Mouse (Mus musculus): ENCODE data around the gene Ccpg1. TPM values are rescaled to one million over a fixed set of nuclear protein-coding genes. Genes with fewer than 3 reads are reported as not detected.

The Ccpg1 gene
- polyA plus RNA-seq, 1 experiment from 2014 or later = 43.8 TPM

GRCm38 (mm10) chr9:72988706-72989105 lies 3.5 kb downstream of the Ccpg1 start:
- WGBS = 72% methylated on average over 5 of the region's 5 CpGs
- peaks cover 13% of the 10 kb centered on the region for H3K4me1 ChIP-seq (replicated peaks; ENCODE audit: insufficient read depth, low read length)
- H3K27ac ChIP-seq = no peak overlapping the region
- TF ChIP-seq CTCF (IDR thresholded peaks at IDR 0.05; ENCODE audit: low read depth) = no peak
- H3K9me3 ChIP-seq (replicated peaks; ENCODE audit: low read length) = no peaks in the 10 kb centered on the region
- no peak overlapping the region for H3K9ac ChIP-seq (ENCODE audit: low read depth, low read length)
- H3K36me3 ChIP-seq (ENCODE audit: insufficient read depth, low read length) = no peaks in the 10 kb centered on the region
- H3K4me2 ChIP-seq (ENCODE audit: low read length) = no peak overlapping the region
- H3K27me3 ChIP-seq (ENCODE audit: insufficient read depth, low read length) = no peaks in the 10 kb centered on the region
- ATAC-seq (replicated peaks; ENCODE audit: low FRiP score, low read depth) (no peak), DNase-seq (ENCODE audit: low spot score) (no peak)
- H3K4me3 ChIP-seq (replicated peaks; ENCODE audit: low read depth, low read length) = no peak overlapping the region

- DNase-seq (ENCODE audit: low spot score) = no peak
- no peak for TF ChIP-seq CTCF (IDR thresholded peaks at IDR 0.05; ENCODE audit: low read depth)
- Histone ChIP-seq H3K4me2 (ENCODE audit: low read length) (no peak overlapping the region), H3K27me3 (ENCODE audit: insufficient read depth, low read length) (no peaks in the 10 kb centered on the region), H3K4me3 (replicated peaks; ENCODE audit: low read depth, low read length) (no peak overlapping the region), H3K9me3 (replicated peaks; ENCODE audit: low read length) (no peaks in the 10 kb centered on the region), H3K9ac (ENCODE audit: low read depth, low read length) (no peak overlapping the region), H3K4me1 (replicated peaks; ENCODE audit: insufficient read depth, low read length) (peaks cover under 1% of the 10 kb centered on the region; the same call in 1 of the 2 replicates), H3K36me3 (ENCODE audit: insufficient read depth, low read length) (no peaks in the 10 kb centered on the region), H3K27ac (no peak overlapping the region)
- whole genome bisulfite sequencing = 90% methylated on average over 2 of the region's 2 CpGs
- no peak for ATAC-seq (replicated peaks; ENCODE audit: low FRiP score, low read depth)
Observed at GRCm38 (mm10) chr9:72991420-72991819, 6.2 kb downstream of the Ccpg1 start.

GRCm38 (mm10) chr9:72992576-72992975 lies 7.3 kb downstream of the Ccpg1 start:
- 90% methylated on average over 5 of the region's 5 CpGs for WGBS
- Histone ChIP-seq H3K27me3 (ENCODE audit: insufficient read depth, low read length) (no peaks in the 10 kb centered on the region), H3K9me3 (replicated peaks; ENCODE audit: low read length) (no peaks in the 10 kb centered on the region), H3K9ac (ENCODE audit: low read depth, low read length) (no peak overlapping the region), H3K27ac (no peak overlapping the region; the same call in 1 of the 2 replicates), H3K4me2 (ENCODE audit: low read length) (no peak overlapping the region), H3K4me3 (replicated peaks; ENCODE audit: low read depth, low read length) (no peak overlapping the region), H3K36me3 (ENCODE audit: insufficient read depth, low read length) (no peaks in the 10 kb centered on the region), H3K4me1 (replicated peaks; ENCODE audit: insufficient read depth, low read length) (no peaks in the 10 kb centered on the region)
- DNase-seq (ENCODE audit: low spot score) (no peak), ATAC-seq (replicated peaks; ENCODE audit: low FRiP score, low read depth) (no peak)
- no peak for TF ChIP-seq CTCF (IDR thresholded peaks at IDR 0.05; ENCODE audit: low read depth)

GRCm38 (mm10) chr9:72996167-72996566 lies 10.9 kb downstream of the Ccpg1 start:
- H3K9ac ChIP-seq (ENCODE audit: low read depth, low read length) = no peak overlapping the region
- ATAC-seq (replicated peaks; ENCODE audit: low FRiP score, low read depth) (no peak), DNase-seq (ENCODE audit: low spot score) (no peak)
- no peaks in the 10 kb centered on the region for H3K4me1 ChIP-seq (replicated peaks; ENCODE audit: insufficient read depth, low read length)
- H3K27ac ChIP-seq = no peak overlapping the region
- TF ChIP-seq CTCF (IDR thresholded peaks at IDR 0.05; ENCODE audit: low read depth) = no peak
- no peaks in the 10 kb centered on the region for H3K9me3 ChIP-seq (replicated peaks; ENCODE audit: low read length)
- no peaks in the 10 kb centered on the region for H3K27me3 ChIP-seq (ENCODE audit: insufficient read depth, low read length)
- H3K36me3 ChIP-seq (ENCODE audit: insufficient read depth, low read length) = no peaks in the 10 kb centered on the region
- H3K4me3 ChIP-seq (replicated peaks; ENCODE audit: low read depth, low read length) = no peak overlapping the region
- H3K4me2 ChIP-seq (ENCODE audit: low read length) = no peak overlapping the region

GRCm38 (mm10) chr9:72996806-72997205 lies 11.6 kb downstream of the Ccpg1 start:
- 73% methylated on average over 7 of the region's 7 CpGs for WGBS
- Histone ChIP-seq H3K4me2 (ENCODE audit: low read length) (no peak overlapping the region), H3K27me3 (ENCODE audit: insufficient read depth, low read length) (no peaks in the 10 kb centered on the region), H3K4me1 (replicated peaks; ENCODE audit: insufficient read depth, low read length) (no peaks in the 10 kb centered on the region), H3K27ac (no peak overlapping the region), H3K36me3 (ENCODE audit: insufficient read depth, low read length) (peaks cover 2% of the 10 kb centered on the region; the same call in 1 of the 2 replicates), H3K9ac (ENCODE audit: low read depth, low read length) (no peak overlapping the region), H3K9me3 (replicated peaks; ENCODE audit: low read length) (no peaks in the 10 kb centered on the region), H3K4me3 (replicated peaks; ENCODE audit: low read depth, low read length) (no peak overlapping the region)
- DNase-seq (ENCODE audit: low spot score) (no peak), ATAC-seq (replicated peaks; ENCODE audit: low FRiP score, low read depth) (no peak)
- TF ChIP-seq CTCF (IDR thresholded peaks at IDR 0.05; ENCODE audit: low read depth) = no peak

GRCm38 (mm10) chr9:73000487-73000886 lies 15.3 kb downstream of the Ccpg1 start:
- H3K27me3 ChIP-seq (ENCODE audit: insufficient read depth, low read length) = no peaks in the 10 kb centered on the region
- no peak for ATAC-seq (replicated peaks; ENCODE audit: low FRiP score, low read depth)
- no peak overlapping the region for H3K9ac ChIP-seq (ENCODE audit: low read depth, low read length)
- no peak overlapping the region for H3K4me2 ChIP-seq (ENCODE audit: low read length)
- H3K27ac ChIP-seq = no peak overlapping the region
- no peaks in the 10 kb centered on the region for H3K4me1 ChIP-seq (replicated peaks; ENCODE audit: insufficient read depth, low read length)
- H3K4me3 ChIP-seq (replicated peaks; ENCODE audit: low read depth, low read length) = no peak overlapping the region
- peaks cover 15% of the 10 kb centered on the region; the same call in 1 of the 2 replicates for H3K36me3 ChIP-seq (ENCODE audit: insufficient read depth, low read length)
- DNase-seq (ENCODE audit: low spot score) = no peak
- 70% methylated on average over 2 of the region's 2 CpGs for whole genome bisulfite sequencing
- peak; percentile 43; the same call in 1 of the 2 replicates for TF ChIP-seq CTCF (IDR thresholded peaks at IDR 0.05; ENCODE audit: low read depth)
- no peaks in the 10 kb centered on the region for H3K9me3 ChIP-seq (replicated peaks; ENCODE audit: low read length)

Data from kidney, postnatal 0 days (tissue).